Mouse (Mus musculus) CH12.LX (cell line): ENCODE results near the gene Tmem52. TPM values are rescaled to one million over a fixed set of nuclear protein-coding genes. Genes with fewer than 3 reads are reported as not detected.
A peak's percentile ranks its signal among the peaks of the same experiment; 100 is the strongest.

Experiments
- DNase-seq: peaks from one replicate; pipeline ENCODE4 v3.0.0-alpha.2; 2013; ENCODE audit errors: extremely low read depth
- H3K27ac ChIP-seq: 2 replicates; pipeline ENCODE4 v1.5.1; 2012; ENCODE audit warnings: low read depth, mild to moderate bottlenecking, control low read depth, moderate library complexity; ENCODE audit not compliant: insufficient read depth
- H3K27me3 ChIP-seq: replicated peaks from 2 replicates; pipeline ENCODE3; 2012; ENCODE audit warnings: inconsistent platforms
- H3K36me3 ChIP-seq, 2 experiments: replicated peaks in 1 of 2; 2 replicates each; pipeline versions ENCODE3 to v1.6.1; 2012; ENCODE audit warnings: inconsistent platforms in 1 of 2, low read length in 1 of 2, mild to moderate bottlenecking in 1 of 2, mixed read lengths in 1 of 2, moderate library complexity in 1 of 2; ENCODE audit not compliant: control insufficient read depth in 1 of 2, insufficient read depth in 1 of 2
- H3K4me1 ChIP-seq, 2 experiments: 2 replicates each; pipeline ENCODE4 v1.6.1; 2012; ENCODE audit warnings: inconsistent platforms in 1 of 2, moderate library complexity in 1 of 2; ENCODE audit not compliant: insufficient read depth in 2 of 2, control insufficient read depth in 1 of 2
- H3K4me2 ChIP-seq: 2 replicates; pipeline ENCODE4 v1.6.1; 2012; ENCODE audit warnings: low read depth, mild to moderate bottlenecking, control low read depth; ENCODE audit not compliant: poor library complexity, insufficient read depth, severe bottlenecking
- H3K4me3 ChIP-seq, 3 experiments: fragments of 150-350 bp in 1 of 3; sonication (generic) in 1 of 3; replicated peaks in 1 of 3; 2 replicates each; pipeline versions ENCODE3 to v1.5.1; 2011 to 2012; ENCODE audit warnings: low read depth in 2 of 3, low read length in 2 of 3, mild to moderate bottlenecking in 2 of 3, moderate library complexity in 2 of 3, control low read depth in 1 of 3, improper control_type of control experiment in 1 of 3, inconsistent platforms in 1 of 3, mixed read lengths in 1 of 3; ENCODE audit not compliant: poor library complexity in 1 of 3
- H3K79me2 ChIP-seq: replicated peaks from 2 replicates; pipeline ENCODE4 v1.6.1; 2012; ENCODE audit warnings: mild to moderate bottlenecking, moderate library complexity; ENCODE audit not compliant: control insufficient read depth, poor library complexity, insufficient read depth, severe bottlenecking; ENCODE audit errors: extremely low read depth
- H3K9ac ChIP-seq: 2 replicates; pipeline ENCODE4 v1.6.1; 2012; ENCODE audit warnings: low read depth, mild to moderate bottlenecking, control low read depth, moderate library complexity; ENCODE audit not compliant: insufficient read depth
- H3K9me3 ChIP-seq: replicated peaks from 2 replicates; pipeline ENCODE3; 2012; ENCODE audit warnings: low read length, inconsistent platforms, mixed read lengths
- BHLHE40 ChIP-seq: IDR thresholded peaks from 2 replicates; pipeline ENCODE4 v1.6.1; 2011; ENCODE audit warnings: mild to moderate bottlenecking, low read depth, low read length, improper control_type of control experiment
- CHD1 ChIP-seq: IDR thresholded peaks from 2 replicates; pipeline ENCODE4 v1.6.1; 2012; ENCODE audit warnings: low read depth, low read length, improper control_type of control experiment, inconsistent platforms
- CHD2 ChIP-seq: IDR thresholded peaks from 2 replicates; pipeline ENCODE4 v1.6.1; 2011; ENCODE audit warnings: low read length, improper control_type of control experiment
- CTCF ChIP-seq, 2 experiments: IDR thresholded peaks in 1 of 2; conservative IDR thresholded peaks in 1 of 2; 2 replicates each; pipeline ENCODE4 v1.5.1; 2011 to 2012; ENCODE audit warnings: low read depth in 2 of 2, low read length in 2 of 2, improper control_type of control experiment in 1 of 2, inconsistent platforms in 1 of 2, mild to moderate bottlenecking in 1 of 2, moderate library complexity in 1 of 2
- E2F4 ChIP-seq: IDR thresholded peaks from 2 replicates; pipeline ENCODE4 v1.6.1; 2011; ENCODE audit warnings: low read depth, low read length, improper control_type of control experiment; ENCODE audit not compliant: insufficient replicate concordance
- ELF1 ChIP-seq: IDR thresholded peaks from 2 replicates; pipeline ENCODE4 v1.6.1; 2014; ENCODE audit warnings: low read depth, mild to moderate bottlenecking, inconsistent platforms, low read length, improper control_type of control experiment
- EP300 ChIP-seq: IDR thresholded peaks from 2 replicates; pipeline ENCODE4 v1.6.1; 2011; ENCODE audit warnings: low read length, improper control_type of control experiment
- ETS1 ChIP-seq: conservative IDR thresholded peaks from 2 replicates; pipeline ENCODE4 v1.6.1; 2012; ENCODE audit warnings: low read depth, mild to moderate bottlenecking, inconsistent platforms, low read length, improper control_type of control experiment, moderate library complexity
- GABPA ChIP-seq: IDR thresholded peaks from 2 replicates; pipeline ENCODE4 v1.6.1; 2012; ENCODE audit warnings: low read depth, low read length, improper control_type of control experiment, inconsistent platforms; ENCODE audit not compliant: insufficient replicate concordance
- HCFC1 ChIP-seq: IDR thresholded peaks from 2 replicates; pipeline ENCODE4 v1.6.1; 2012; ENCODE audit warnings: low read depth, mild to moderate bottlenecking, inconsistent platforms, low read length, improper control_type of control experiment
- IRF4 ChIP-seq: IDR thresholded peaks from 2 replicates; pipeline ENCODE4 v1.6.1; 2014; ENCODE audit warnings: low read depth, mild to moderate bottlenecking, inconsistent platforms, low read length, improper control_type of control experiment
- JUN ChIP-seq: IDR thresholded peaks from 2 replicates; pipeline ENCODE4 v1.6.1; 2011; ENCODE audit warnings: low read depth, mild to moderate bottlenecking, low read length, improper control_type of control experiment, moderate library complexity; ENCODE audit not compliant: insufficient read depth
- JUND ChIP-seq: conservative IDR thresholded peaks from 2 replicates; pipeline ENCODE4 v1.6.1; 2011; ENCODE audit warnings: low read depth, low read length, improper control_type of control experiment
- KAT2A ChIP-seq: IDR thresholded peaks from 2 replicates; pipeline ENCODE4 v1.6.1; 2012; ENCODE audit warnings: low read length, improper control_type of control experiment, inconsistent platforms; ENCODE audit not compliant: insufficient replicate concordance
- MAFK ChIP-seq: IDR thresholded peaks from 2 replicates; pipeline ENCODE4 v1.6.1; 2011; ENCODE audit warnings: low read length, improper control_type of control experiment; ENCODE audit not compliant: insufficient replicate concordance
- MAX ChIP-seq: IDR thresholded peaks from 2 replicates; pipeline ENCODE4 v1.6.1; 2011; ENCODE audit warnings: low read length, improper control_type of control experiment
- MAZ ChIP-seq: IDR thresholded peaks from 2 replicates; pipeline ENCODE4 v1.6.1; 2012; ENCODE audit warnings: low read depth, mild to moderate bottlenecking, inconsistent platforms, low read length, improper control_type of control experiment, moderate library complexity
- MEF2A ChIP-seq: IDR thresholded peaks from 2 replicates; pipeline ENCODE4 v1.6.1; 2014; ENCODE audit warnings: low read depth, mild to moderate bottlenecking, inconsistent platforms, low read length, improper control_type of control experiment, borderline replicate concordance
- MXI1 ChIP-seq: IDR thresholded peaks from 2 replicates; pipeline ENCODE4 v1.6.1; 2011; ENCODE audit warnings: mild to moderate bottlenecking, low read depth, low read length, improper control_type of control experiment
- MYC ChIP-seq: IDR thresholded peaks from 2 replicates; pipeline ENCODE4 v1.6.1; 2011; ENCODE audit warnings: low read depth, mild to moderate bottlenecking, improper control_type of control experiment, low read length
- NELFE ChIP-seq: IDR thresholded peaks from 2 replicates; pipeline ENCODE4 v1.6.1; 2011; ENCODE audit warnings: low read depth, low read length, improper control_type of control experiment
- NRF1 ChIP-seq: IDR thresholded peaks from 2 replicates; pipeline ENCODE4 v1.6.1; 2014; ENCODE audit warnings: low read depth, mild to moderate bottlenecking, inconsistent platforms, low read length, improper control_type of control experiment, moderate library complexity
- PAX5 ChIP-seq: IDR thresholded peaks from 2 replicates; pipeline ENCODE4 v1.6.1; 2012; ENCODE audit warnings: low read length, inconsistent platforms, mixed read lengths
- POLR2A ChIP-seq: IDR thresholded peaks from 2 replicates; pipeline ENCODE4 v1.6.1; 2011; ENCODE audit warnings: low read depth, mild to moderate bottlenecking, improper control_type of control experiment, low read length
- POLR2AphosphoS2 ChIP-seq: IDR thresholded peaks from 2 replicates; pipeline ENCODE4 v1.6.1; 2011; ENCODE audit warnings: low read depth, low read length, improper control_type of control experiment
- RAD21 ChIP-seq: IDR thresholded peaks from 2 replicates; pipeline ENCODE4 v1.6.1; 2011; ENCODE audit warnings: low read depth, mild to moderate bottlenecking, low read length, improper control_type of control experiment, moderate library complexity
- RCOR1 ChIP-seq: conservative IDR thresholded peaks from 2 replicates; pipeline ENCODE4 v1.6.1; 2012; ENCODE audit warnings: low read depth, mild to moderate bottlenecking, inconsistent platforms, low read length, improper control_type of control experiment
- SIN3A ChIP-seq: IDR thresholded peaks from 2 replicates; pipeline ENCODE4 v1.6.1; 2012; ENCODE audit warnings: low read length, improper control_type of control experiment, inconsistent platforms
- SMC3 ChIP-seq: IDR thresholded peaks from 2 replicates; pipeline ENCODE4 v1.6.1; 2011; ENCODE audit warnings: low read depth, low read length, improper control_type of control experiment
- TBP ChIP-seq: conservative IDR thresholded peaks from 2 replicates; pipeline ENCODE4 v1.6.1; 2011; ENCODE audit warnings: low read depth, low read length, improper control_type of control experiment
- TCF12 ChIP-seq: IDR thresholded peaks from 2 replicates; pipeline ENCODE4 v1.6.1; 2014; ENCODE audit warnings: low read depth, mild to moderate bottlenecking, inconsistent platforms, low read length, improper control_type of control experiment
- UBTF ChIP-seq: IDR thresholded peaks from 2 replicates; pipeline ENCODE4 v1.6.1; 2012; ENCODE audit warnings: low read depth, mild to moderate bottlenecking, inconsistent platforms, low read length, improper control_type of control experiment, moderate library complexity
- USF1 ChIP-seq: IDR thresholded peaks from 2 replicates; pipeline ENCODE4 v1.6.1; 2014; ENCODE audit warnings: low read depth, mild to moderate bottlenecking, inconsistent platforms, low read length, improper control_type of control experiment
- USF2 ChIP-seq: conservative IDR thresholded peaks from 2 replicates; pipeline ENCODE4 v1.6.1; 2011; ENCODE audit warnings: low read depth, low read length, improper control_type of control experiment
- ZC3H11A ChIP-seq: IDR thresholded peaks from 2 replicates; pipeline ENCODE4 v1.6.1; 2012; ENCODE audit warnings: low read depth, mild to moderate bottlenecking, inconsistent platforms, low read length, improper control_type of control experiment
- ZKSCAN1 ChIP-seq: IDR thresholded peaks from 2 replicates; pipeline ENCODE4 v1.6.1; 2012; ENCODE audit warnings: low read depth, inconsistent platforms, low read length, improper control_type of control experiment, borderline replicate concordance
- ZMIZ1 ChIP-seq: IDR thresholded peaks from 2 replicates; pipeline ENCODE4 v1.6.1; 2012; ENCODE audit warnings: low read depth, mild to moderate bottlenecking, inconsistent platforms, low read length, improper control_type of control experiment
- ZNF384 ChIP-seq: IDR thresholded peaks from 2 replicates; pipeline ENCODE4 v1.6.1; 2012; ENCODE audit warnings: low read depth, low read length, improper control_type of control experiment, inconsistent platforms
- dilution Hi-C: fragments of 300-500 bp; cut with MboI; formaldehyde crosslinking; loops from 2 replicates; pipeline ENCODE4 v1.14.3; 2020; ENCODE audit warnings: low sequenced_read_pairs; ENCODE audit not compliant: extremely low pct_unique_long_range_greater_than_20kb, extremely low pct_ligation_motif_present
- in situ Hi-C: fragments of 300-500 bp; cut with MboI; formaldehyde crosslinking; loops from 3 replicates; pipeline ENCODE4 v1.14.3; 2019; ENCODE audit warnings: low sequenced_read_pairs, low pct_ligation_motif_present, low pct_unique_long_range_greater_than_20kb, mixed read lengths
- polyA plus RNA-seq: library from polyadenylated mRNA; unstranded; fragments of >175 nt; gene quantifications from 2 replicates; pipeline ENCODE4 v1.2.1, GENCODE M21; 2012; ENCODE audit warnings: low read depth; ENCODE audit not compliant: insufficient read length
- total RNA-seq, 2 experiments: library from RNA; depleted of rRNA; stranded (reverse); fragments of 300-350 nt in 1 of 2; fragments of >200 nt in 1 of 2; gene quantifications; 2 replicates each; pipeline ENCODE4 v1.2.3; 2012 to 2014

Gene Tmem52
- total and polyA plus RNA-seq, 3 experiments: 0.34 to 0.59 TPM; not detected in 1

- Histone ChIP-seq H3K4me3 (peak overlapping the region in 2 of 3 experiments; percentile 23 to 42), H3K9me3 (no peaks in the 10 kb centered on the region), H3K4me1 (peaks cover 21 to 51% of the 10 kb centered on the region in 2 experiments), H3K36me3 (no peaks in the 10 kb centered on the region), H3K4me2 (peak overlapping the region; percentile 63), H3K27ac (peak overlapping the region; percentile 97), H3K9ac (peak overlapping the region; percentile 77), H3K27me3 (no peaks in the 10 kb centered on the region), H3K79me2 (no peaks in the 10 kb centered on the region)
- dilution Hi-C loops: no loop called here
- in situ Hi-C loops: loop anchor here (5.0 to 10.0 kb wide), 2 partner anchors 86 to 213 kb away; partner anchors contain the start of gene Fndc10
- peak; percentile 86 for DNase-seq
- TF ChIP-seq MEF2A: 0 out of 2 replicates have a peak, but pooled peaks have one; percentile 28
- peak; percentile 98 for TF ChIP-seq SMC3
- TF ChIP-seq CHD2: 0 out of 2 replicates have a peak, but pooled peaks have one; percentile 27
- TF ChIP-seq E2F4: no peak
- no peak for TF ChIP-seq JUND
- TF ChIP-seq MYC: peak; percentile 60; the same call in 1 of the 2 replicates
- no peak for TF ChIP-seq BHLHE40
- no peak for TF ChIP-seq HCFC1
- peak; percentile 15 for TF ChIP-seq MXI1
- peak; percentile 83; the same call in 1 of the 2 replicates for TF ChIP-seq MAZ
- TF ChIP-seq SIN3A: peak; percentile 81
- TF ChIP-seq ZNF384: peak; percentile 43; the same call in 1 of the 2 replicates
- TF ChIP-seq TBP: no peak
- TF ChIP-seq MAFK: no peak
- TF ChIP-seq MAX: no peak
- peak; percentile 95 for TF ChIP-seq ELF1
- no peak for TF ChIP-seq USF1
- no peak for TF ChIP-seq PAX5
- TF ChIP-seq ETS1: no peak; the same call in 1 of the 2 replicates
- TF ChIP-seq POLR2AphosphoS2: no peak
- TF ChIP-seq ZMIZ1: no peak
- TF ChIP-seq UBTF: no peak
- no peak for TF ChIP-seq ZKSCAN1
- TF ChIP-seq POLR2A: no peak; the same call in 1 of the 2 replicates
- TF ChIP-seq RAD21: no peak; the same call in none of the 2 replicates
- TF ChIP-seq NELFE: peak; percentile 58; the same call in 1 of the 2 replicates
- TF ChIP-seq KAT2A: no peak
- TF ChIP-seq TCF12: peak; percentile 70
- TF ChIP-seq JUN: no peak
- TF ChIP-seq NRF1: peak; percentile 50; the same call in 1 of the 2 replicates
- TF ChIP-seq IRF4: peak; percentile 79
- TF ChIP-seq USF2: no peak
- TF ChIP-seq GABPA: no peak
- TF ChIP-seq RCOR1: no peak
- TF ChIP-seq CTCF (conservative IDR thresholded peaks at IDR 0.05 in 1 of 2, IDR thresholded peaks at IDR 0.05 in 1 of 2; ENCODE audit: low read depth in 2 of 2, low read length in 2 of 2): peak; percentile 61 to 99
- peak; percentile 96 for TF ChIP-seq ZC3H11A
- TF ChIP-seq CHD1: no peak
- TF ChIP-seq EP300: peak; percentile 15; the same call in 1 of the 2 replicates
These were observed 12.6 kb downstream of the Tmem52 start for GRCm38 (mm10) chr4:155481381-155482124.
